Mouse (Mus musculus): ENCODE measurements around the gene Bst2. TPM values are rescaled to one million over a fixed set of nuclear protein-coding genes. Genes with fewer than 3 reads are reported as not detected.

The Bst2 gene
- polyA plus RNA-seq, 1 experiment from 2014 or later = 28.8 TPM

DNA sequence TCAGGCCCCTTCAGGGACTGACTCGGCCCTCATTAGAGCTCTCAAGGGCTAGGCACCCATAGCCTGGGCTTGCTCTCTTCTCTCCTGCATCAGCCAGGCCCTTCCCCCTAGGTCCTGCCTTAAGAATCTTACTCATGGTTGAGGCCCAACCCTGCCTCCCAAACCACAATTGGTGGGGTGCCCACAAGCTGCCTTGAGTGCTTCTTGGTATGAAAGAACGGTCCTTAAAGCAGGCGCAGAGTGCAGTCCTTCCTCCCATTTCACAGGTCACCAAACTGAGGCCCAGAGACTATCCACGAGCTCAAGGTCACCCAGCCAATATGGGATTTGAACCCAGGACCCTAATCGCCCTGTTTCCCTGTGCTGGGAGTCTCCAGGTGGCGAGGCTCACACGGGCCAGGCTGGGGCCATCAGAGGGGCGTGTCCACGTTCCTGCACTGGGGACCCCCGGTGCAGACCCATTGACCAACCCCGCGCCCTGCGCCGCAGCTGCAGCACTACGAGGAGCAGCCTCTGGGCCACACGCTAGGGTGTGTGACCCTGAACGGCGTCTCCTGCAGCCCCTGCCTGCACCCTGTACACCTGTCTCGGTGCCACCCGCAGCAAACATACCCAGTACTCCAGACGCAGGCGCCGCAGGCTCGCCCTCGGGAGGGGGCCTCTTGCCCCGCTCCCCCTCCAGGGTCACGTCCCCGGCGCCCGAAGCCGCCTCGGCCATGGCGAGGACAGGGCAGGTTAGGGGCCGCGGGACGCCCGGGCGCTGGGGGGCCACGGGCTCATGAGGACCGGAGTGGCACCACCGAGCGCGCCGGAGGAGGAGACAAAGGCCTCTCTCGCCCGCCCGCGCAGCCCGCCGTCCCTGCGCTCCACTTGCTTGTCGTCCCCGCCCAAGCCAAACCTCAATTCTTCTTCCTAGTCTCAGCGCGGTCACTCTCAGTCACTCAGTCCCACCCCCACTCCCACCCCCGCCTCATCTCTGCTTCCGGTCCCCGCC, 51.8 kb downstream of the Bst2 start, which contains the start of gene Ano8:
Ano8 (minus strand) TSS at position 822 of the 994 bp plus-strand sequence.
- Histone ChIP-seq H3K4me2 (peak within 1 kb of the TSS; percentile 92), H3K4me3 (peak within 1 kb of the TSS; percentile 76), H3K27ac (ENCODE audit: poor library complexity, severe bottlenecking) (peak within 1 kb of the TSS; percentile 69), H3K9ac (peak within 1 kb of the TSS; percentile 85), H3K9me3 (replicated peaks) (no peaks in the 10 kb centered on the region), H3K36me3 (peaks cover 14% of the 10 kb centered on the region), H3K4me1 (replicated peaks) (peaks cover 19% of the 10 kb centered on the region), H3K27me3 (replicated peaks) (peaks cover 30% of the 10 kb centered on the region)
- ATAC-seq (ENCODE audit: insufficient number of reproducible peaks, low FRiP score) = peak; percentile 48
- 6% methylated on average over 57 of the region's 58 CpGs for WGBS

DNA sequence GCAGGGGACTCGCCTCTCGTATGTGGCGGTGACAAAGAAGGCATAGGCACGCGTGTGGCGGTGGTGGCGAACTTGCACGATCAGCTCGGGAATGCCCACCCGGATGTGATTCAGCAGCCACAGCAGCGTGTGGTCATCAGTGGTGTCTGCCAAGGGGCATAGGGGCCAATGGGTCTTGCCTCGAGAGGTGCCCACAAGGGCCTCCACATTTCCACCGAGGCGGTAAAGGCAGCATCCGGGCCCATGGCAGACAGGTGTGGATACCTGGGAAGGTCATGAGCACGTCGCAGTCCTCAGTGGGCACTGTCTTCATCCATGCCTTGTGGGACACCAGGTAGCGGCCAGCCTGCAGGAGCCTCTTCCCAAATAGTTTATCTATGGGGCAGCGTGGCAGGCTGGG, 52.5 kb downstream of the Bst2 start:
- peaks cover 8% of the 10 kb centered on the region; the same call in 1 of the 2 replicates for H3K36me3 ChIP-seq
- peak overlapping the region; percentile 76; the same call in 1 of the 2 replicates for H3K4me3 ChIP-seq
- H3K9ac ChIP-seq = no peak overlapping the region
- peaks cover 37% of the 10 kb centered on the region for H3K27me3 ChIP-seq (replicated peaks)
- no peak for ATAC-seq (ENCODE audit: insufficient number of reproducible peaks, low FRiP score)
- H3K4me1 ChIP-seq (replicated peaks) = peaks cover 17% of the 10 kb centered on the region
- no peaks in the 10 kb centered on the region for H3K9me3 ChIP-seq (replicated peaks)
- WGBS = 89% methylated on average over 19 of the region's 19 CpGs
- peak overlapping the region; percentile 92 for H3K4me2 ChIP-seq
- no peak overlapping the region for H3K27ac ChIP-seq (ENCODE audit: poor library complexity, severe bottlenecking)

Other genes starting within 250 kb of the Bst2 start
- 68.6 and 69.9 TPM in 2 replicates for gene Use1, start 170.6 kb downstream of the Bst2 start, polyA plus RNA-seq (2016; fragmentation: Nextera tagmentation; extraction: Ambion mirVana)
- gene Ocel1, start 166.2 kb downstream of the Bst2 start, polyA plus RNA-seq (2016; fragmentation: Nextera tagmentation; extraction: Ambion mirVana) = 5.5 and 5.7 TPM in 2 replicates
- gene Nr2f6, start 155.5 kb downstream of the Bst2 start, polyA plus RNA-seq (2016; fragmentation: Nextera tagmentation; extraction: Ambion mirVana) = 63.6 and 64.3 TPM in 2 replicates
- gene Ushbp1, start 141.7 kb downstream of the Bst2 start, polyA plus RNA-seq (2016; fragmentation: Nextera tagmentation; extraction: Ambion mirVana) = 4.8 and 6.1 TPM in 2 replicates
- gene Babam1, start 140.6 kb downstream of the Bst2 start, polyA plus RNA-seq (2016; fragmentation: Nextera tagmentation; extraction: Ambion mirVana) = 77.6 and 94.2 TPM in 2 replicates
- 28.8 and 30.2 TPM in 2 replicates for gene Ankle1, start 131.4 kb downstream of the Bst2 start, polyA plus RNA-seq (2016; fragmentation: Nextera tagmentation; extraction: Ambion mirVana)
- gene Abhd8, start 73.8 kb downstream of the Bst2 start, polyA plus RNA-seq (2016; fragmentation: Nextera tagmentation; extraction: Ambion mirVana) = 35.4 and 36.7 TPM in 2 replicates
- gene Mrpl34, start 72.5 kb downstream of the Bst2 start, polyA plus RNA-seq (2016; fragmentation: Nextera tagmentation; extraction: Ambion mirVana) = 172 and 175 TPM in 2 replicates
- gene Dda1, start 68.3 kb downstream of the Bst2 start, polyA plus RNA-seq (2016; fragmentation: Nextera tagmentation; extraction: Ambion mirVana) = 85.4 and 89.9 TPM in 2 replicates
- gene Ano8, start 51.5 kb downstream of the Bst2 start, polyA plus RNA-seq (2016; fragmentation: Nextera tagmentation; extraction: Ambion mirVana) = 2.7 and 3.8 TPM in 2 replicates
- gene Gtpbp3, start 49.4 kb downstream of the Bst2 start, polyA plus RNA-seq (2016; fragmentation: Nextera tagmentation; extraction: Ambion mirVana) = 11.6 and 12.8 TPM in 2 replicates
- 184 and 202 TPM in 2 replicates for gene Plvap, start 25.7 kb downstream of the Bst2 start, polyA plus RNA-seq (2016; fragmentation: Nextera tagmentation; extraction: Ambion mirVana)
- 0.83 and 1.4 TPM in 2 replicates for gene Ccdc194, start 11.7 kb downstream of the Bst2 start, polyA plus RNA-seq (2016; fragmentation: Nextera tagmentation; extraction: Ambion mirVana)
- 51.8 and 53.4 TPM in 2 replicates for gene Mvb12a, start 5.5 kb upstream of the Bst2 start, polyA plus RNA-seq (2016; fragmentation: Nextera tagmentation; extraction: Ambion mirVana)
- gene Tmem221, start 21.4 kb upstream of the Bst2 start, polyA plus RNA-seq (2016; fragmentation: Nextera tagmentation; extraction: Ambion mirVana) = 0.28 and 0.58 TPM in 2 replicates
- gene Nxnl1, start 29.1 kb upstream of the Bst2 start, polyA plus RNA-seq (2016; fragmentation: Nextera tagmentation; extraction: Ambion mirVana) = not detected in 2 replicates
- gene Slc27a1, start 31.4 kb upstream of the Bst2 start, polyA plus RNA-seq (2016; fragmentation: Nextera tagmentation; extraction: Ambion mirVana) = 21.2 and 22.6 TPM in 2 replicates
- gene Pgls, start 54.7 kb upstream of the Bst2 start, polyA plus RNA-seq (2016; fragmentation: Nextera tagmentation; extraction: Ambion mirVana) = 178 and 179 TPM in 2 replicates
- gene Fam129c, start 60.2 kb upstream of the Bst2 start, polyA plus RNA-seq (2016; fragmentation: Nextera tagmentation; extraction: Ambion mirVana) = 2.2 and 2.4 TPM in 2 replicates
- gene Colgalt1, start 73.5 kb upstream of the Bst2 start, polyA plus RNA-seq (2016; fragmentation: Nextera tagmentation; extraction: Ambion mirVana) = 60.7 and 61.4 TPM in 2 replicates
- gene Unc13a, start 134.3 kb upstream of the Bst2 start, polyA plus RNA-seq (2016; fragmentation: Nextera tagmentation; extraction: Ambion mirVana) = 0.47 and 0.64 TPM in 2 replicates
- 10.6 and 11.8 TPM in 2 replicates for gene Jak3, start 138.8 kb upstream of the Bst2 start, polyA plus RNA-seq (2016; fragmentation: Nextera tagmentation; extraction: Ambion mirVana)
- 2.0 and 2.4 TPM in 2 replicates for gene Insl3, start 151.8 kb upstream of the Bst2 start, polyA plus RNA-seq (2016; fragmentation: Nextera tagmentation; extraction: Ambion mirVana)
- gene B3gnt3, start 164.3 kb upstream of the Bst2 start, polyA plus RNA-seq (2016; fragmentation: Nextera tagmentation; extraction: Ambion mirVana) = 3.4 and 3.7 TPM in 2 replicates
- 1.6 and 2.1 TPM in 2 replicates for gene Fcho1, start 188.3 kb upstream of the Bst2 start, polyA plus RNA-seq (2016; fragmentation: Nextera tagmentation; extraction: Ambion mirVana)

Data from heart, embryonic 12.5 days (tissue).